Mouse (Mus musculus) CD8-positive naive resting alpha-beta T cell, adult 2 months (primary cell): ENCODE measurements around the gene Dapk3.
"Not testable (repeated sequence)": the region's sequence is repeated elsewhere in the genome, so short reads cannot be mapped to it uniquely, and the experiment has no call there.

Source experiments
- DNase-seq, 2 experiments: peaks; one replicate each; pipeline ENCODE4 v3.0.0; 2022; ENCODE audit warnings: low read depth in 2 of 2, low spot score in 2 of 2

The Dapk3 gene

DNA sequence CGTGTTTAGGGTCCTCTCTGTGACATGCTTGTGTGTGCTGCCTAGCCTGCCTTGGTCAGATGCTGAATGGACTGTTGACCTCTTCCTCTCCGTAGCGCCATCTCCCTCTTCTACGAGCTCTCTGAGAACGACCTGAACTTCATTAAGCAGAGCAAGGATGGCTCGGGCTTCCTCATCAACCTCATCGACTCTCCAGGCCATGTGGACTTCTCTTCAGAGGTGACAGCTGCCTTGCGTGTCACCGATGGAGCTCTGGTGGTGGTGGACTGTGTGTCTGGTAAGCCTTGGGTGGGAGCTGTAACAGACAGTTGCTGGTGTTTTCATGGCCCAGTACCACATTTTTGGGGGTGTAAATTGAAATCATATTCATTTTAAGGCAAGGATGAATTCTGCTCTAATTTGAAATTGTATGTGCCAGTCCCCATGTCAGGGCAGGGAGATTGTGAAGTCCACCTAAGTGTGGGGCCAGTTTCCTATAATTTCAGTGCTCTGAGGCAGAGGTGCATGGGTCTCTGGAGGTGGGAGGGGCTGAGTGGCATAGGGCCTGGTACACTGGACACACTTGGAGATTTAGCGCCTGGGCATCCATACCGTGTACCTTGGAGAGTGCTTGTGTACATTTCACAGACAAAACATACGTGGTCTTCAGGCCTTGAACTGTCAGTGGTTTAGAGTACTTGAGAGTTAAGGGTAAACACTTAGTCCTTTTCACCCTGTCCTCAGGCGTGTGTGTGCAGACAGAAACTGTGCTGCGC, 4.7 kb upstream of the Dapk3 start:
- DNase-seq, result no peak

DNA sequence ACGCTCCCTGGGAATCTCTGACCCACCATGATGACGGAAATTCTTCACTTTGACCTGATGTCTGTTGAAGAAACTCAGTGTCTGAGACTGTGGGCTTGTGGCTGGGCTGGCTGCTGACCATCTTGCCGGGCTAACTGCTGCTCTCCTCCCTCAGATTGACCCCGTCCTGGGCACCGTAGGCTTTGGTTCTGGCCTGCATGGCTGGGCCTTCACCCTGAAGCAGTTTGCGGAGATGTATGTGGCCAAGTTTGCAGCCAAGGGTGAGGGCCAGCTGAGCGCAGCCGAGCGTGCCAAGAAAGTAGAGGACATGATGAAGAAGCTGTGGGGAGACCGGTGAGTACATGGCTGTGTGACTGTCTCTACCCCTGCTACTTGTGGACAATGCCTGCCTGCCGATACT, 3.9 kb upstream of the Dapk3 start:
- no peak for DNase-seq

DNA sequence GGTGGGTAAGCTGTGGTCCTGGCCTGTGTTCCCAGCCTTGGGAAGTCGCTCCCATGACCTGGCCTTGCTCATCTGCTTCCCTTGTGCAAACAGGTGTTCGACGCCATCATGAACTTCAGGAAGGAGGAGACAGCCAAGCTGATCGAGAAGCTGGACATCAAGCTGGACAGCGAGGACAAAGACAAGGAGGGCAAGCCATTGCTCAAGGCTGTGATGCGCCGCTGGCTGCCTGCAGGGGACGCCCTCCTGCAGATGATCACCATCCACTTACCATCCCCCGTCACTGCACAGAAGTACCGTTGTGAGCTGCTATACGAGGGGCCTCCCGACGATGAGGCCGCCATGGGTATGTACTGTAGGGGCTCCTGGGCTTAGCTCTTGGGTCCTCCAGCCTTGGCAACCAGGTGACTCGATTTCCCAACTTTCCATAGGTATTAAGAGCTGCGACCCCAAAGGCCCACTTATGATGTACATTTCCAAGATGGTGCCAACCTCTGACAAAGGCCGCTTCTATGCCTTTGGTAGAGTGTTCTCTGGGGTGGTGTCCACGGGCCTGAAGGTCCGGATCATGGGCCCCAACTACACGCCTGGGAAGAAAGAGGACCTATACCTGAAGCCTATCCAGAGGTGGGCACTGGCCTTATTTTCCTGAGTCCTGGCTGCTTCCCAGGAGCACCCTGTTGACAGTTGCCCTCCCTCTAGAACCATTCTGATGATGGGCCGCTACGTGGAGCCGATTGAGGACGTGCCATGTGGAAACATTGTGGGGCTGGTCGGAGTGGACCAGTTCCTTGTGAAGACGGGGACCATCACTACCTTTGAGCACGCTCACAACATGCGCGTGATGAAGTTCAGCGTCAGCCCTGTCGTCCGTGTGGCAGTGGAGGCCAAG, 3.1 kb upstream of the Dapk3 start:
- no peak for DNase-seq

DNA sequence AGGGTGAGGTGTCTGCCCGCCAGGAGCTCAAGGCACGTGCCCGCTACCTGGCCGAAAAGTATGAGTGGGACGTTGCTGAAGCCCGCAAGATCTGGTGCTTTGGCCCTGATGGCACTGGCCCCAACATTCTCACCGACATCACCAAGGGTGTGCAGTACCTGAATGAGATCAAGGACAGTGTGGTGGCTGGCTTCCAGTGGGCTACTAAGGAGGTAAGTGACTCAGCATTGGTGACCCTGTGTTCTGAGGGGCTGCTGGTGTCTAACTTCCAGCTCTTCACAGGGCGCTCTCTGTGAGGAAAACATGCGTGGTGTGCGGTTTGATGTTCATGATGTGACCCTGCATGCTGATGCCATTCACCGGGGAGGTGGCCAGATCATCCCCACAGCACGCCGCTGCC, 1.9 kb upstream of the Dapk3 start:
- no peak for DNase-seq

DNA sequence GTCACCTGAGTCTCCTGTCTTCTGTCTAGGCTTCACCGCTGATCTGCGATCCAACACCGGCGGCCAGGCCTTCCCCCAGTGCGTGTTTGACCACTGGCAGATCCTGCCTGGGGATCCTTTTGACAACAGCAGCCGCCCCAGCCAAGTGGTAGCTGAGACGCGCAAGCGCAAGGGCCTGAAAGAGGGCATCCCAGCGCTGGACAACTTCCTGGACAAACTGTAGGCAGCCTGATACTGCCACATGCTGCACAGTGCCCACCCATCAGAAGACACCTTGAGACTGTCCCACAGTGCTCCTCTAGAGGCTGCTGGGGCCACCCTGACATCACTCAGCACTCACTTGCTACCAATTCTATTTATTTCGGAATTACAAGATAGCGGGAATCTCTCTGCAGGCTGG, 945 bp upstream of the Dapk3 start:
- not testable (repeated sequence) for DNase-seq

DNA sequence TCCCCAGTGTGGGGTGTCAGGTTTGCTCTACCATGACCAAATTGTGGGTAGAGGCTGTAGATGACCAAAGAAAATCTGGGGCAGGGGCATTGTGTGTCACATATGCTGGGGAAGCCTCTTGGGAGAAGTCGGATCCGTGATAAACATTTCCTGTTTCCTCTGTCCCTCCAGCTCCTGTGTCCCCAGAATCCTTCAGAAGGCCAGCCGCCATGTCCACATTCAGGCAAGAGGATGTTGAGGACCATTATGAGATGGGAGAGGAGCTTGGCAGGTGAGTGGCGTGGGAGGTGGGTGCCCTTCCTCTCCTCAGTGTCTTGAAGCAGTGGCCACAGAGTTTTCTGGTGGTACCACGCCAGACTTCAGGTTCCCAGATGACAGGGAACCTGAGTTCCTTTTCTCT, 1.0 kb downstream of the Dapk3 start, which contains the start of gene 4930442H23Rik:
4930442H23Rik (minus strand) TSS at position 45 of the 400 bp plus-strand sequence.
- no peak for DNase-seq

DNA sequence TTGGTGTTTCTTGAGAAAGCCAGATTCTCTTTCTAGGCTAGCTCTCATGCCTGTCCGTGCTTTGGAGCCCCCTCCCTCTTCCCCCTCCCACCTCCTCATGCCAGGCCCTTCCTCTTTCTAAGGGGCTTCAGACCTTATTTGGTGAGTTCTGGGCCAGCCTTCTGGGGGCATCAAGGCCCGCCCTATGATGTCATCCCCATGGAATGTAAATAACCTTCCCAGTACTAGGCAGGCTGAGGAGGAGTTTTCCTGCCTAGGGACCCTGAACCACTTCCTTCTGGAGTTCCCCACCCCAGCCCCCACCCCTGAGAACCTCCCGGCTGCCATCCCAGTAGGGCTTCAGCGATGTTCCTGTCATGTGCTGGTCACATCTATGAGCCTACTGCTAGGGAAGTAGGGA, 2.0 kb downstream of the Dapk3 start:
- no peak for DNase-seq

DNA sequence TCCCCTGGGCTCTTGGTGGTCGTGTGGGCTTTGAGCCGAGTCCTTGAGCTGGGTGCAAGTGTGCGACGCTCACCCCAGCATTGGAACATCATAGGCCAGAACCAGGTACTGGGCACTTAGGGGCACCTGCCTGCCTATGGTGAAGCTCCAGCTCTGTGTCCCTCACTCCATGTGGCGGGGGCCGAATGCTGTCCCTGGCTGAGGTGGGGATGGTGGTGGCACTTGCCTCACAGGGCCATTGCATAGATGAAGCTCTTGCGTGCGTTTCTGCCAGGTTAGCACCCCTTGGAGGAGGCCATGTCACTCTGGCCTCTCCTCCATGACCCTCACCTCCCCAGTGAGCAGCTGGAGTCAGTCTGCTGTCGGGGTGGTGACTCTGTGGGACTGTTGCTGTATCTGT, 4.4 kb downstream of the Dapk3 start:
- DNase-seq, result no peak

DNA sequence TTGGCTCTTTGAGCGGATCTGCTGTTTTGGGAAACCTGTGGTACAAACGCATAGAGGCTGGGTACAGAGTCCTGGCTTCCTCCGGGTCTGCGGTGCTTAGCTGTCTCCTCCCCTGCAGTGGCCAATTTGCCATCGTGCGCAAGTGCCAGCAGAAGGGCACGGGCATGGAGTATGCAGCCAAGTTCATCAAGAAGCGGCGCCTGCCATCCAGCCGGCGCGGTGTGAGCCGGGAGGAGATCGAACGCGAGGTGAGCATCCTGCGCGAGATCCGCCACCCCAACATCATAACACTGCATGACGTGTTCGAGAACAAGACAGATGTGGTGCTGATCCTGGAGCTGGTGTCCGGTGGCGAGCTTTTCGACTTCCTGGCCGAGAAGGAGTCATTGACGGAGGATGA, 7.0 kb downstream of the Dapk3 start:
- DNase-seq, result no peak

DNA sequence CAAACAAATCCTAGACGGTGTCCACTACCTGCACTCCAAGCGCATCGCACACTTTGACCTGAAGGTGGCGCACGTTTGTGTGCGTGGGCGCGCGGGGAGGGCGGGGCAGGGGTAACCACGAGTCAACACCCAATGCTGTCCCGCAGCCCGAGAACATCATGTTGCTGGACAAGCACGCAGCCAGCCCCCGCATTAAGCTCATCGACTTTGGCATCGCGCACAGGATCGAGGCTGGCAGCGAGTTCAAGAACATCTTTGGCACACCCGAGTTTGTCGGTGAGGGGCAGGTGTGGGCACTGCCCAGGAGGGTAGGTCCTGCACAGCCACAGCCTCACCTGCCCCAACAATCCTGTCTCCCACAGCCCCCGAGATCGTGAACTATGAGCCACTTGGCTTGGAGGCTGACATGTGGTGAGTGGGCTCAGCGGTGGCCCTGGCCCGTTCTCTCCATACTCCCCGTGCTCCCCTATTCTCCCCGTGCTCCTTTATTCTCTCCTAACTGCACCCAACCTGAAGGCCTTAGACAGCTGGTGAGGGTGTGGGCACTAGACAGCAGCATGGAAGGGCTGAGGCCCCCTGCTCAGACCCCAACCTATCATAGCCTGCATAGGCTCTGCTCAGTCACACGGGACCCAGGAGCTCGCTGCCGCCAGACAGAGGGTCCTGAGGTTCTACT, 7.6 kb downstream of the Dapk3 start:
- DNase-seq, result no peak

DNA sequence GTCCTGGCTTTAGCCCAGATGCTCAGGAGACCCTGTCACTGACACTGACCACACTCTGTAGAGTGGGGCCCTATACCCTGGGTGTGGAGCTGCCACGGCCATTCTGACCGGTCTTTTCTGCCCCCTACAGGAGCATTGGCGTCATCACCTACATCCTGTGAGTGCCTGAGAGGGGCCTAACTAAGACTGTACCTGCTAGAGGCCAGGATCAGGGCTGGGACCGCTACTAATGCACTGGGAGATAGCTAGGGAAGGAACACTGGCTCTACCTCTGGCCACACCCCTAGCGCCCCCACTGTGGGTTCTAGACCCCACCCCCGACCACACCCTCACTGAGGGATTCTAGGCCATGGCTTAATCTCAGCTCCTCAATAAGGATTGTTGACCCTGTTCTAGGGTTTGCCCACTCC, 8.1 kb downstream of the Dapk3 start:
- no peak for DNase-seq

DNA sequence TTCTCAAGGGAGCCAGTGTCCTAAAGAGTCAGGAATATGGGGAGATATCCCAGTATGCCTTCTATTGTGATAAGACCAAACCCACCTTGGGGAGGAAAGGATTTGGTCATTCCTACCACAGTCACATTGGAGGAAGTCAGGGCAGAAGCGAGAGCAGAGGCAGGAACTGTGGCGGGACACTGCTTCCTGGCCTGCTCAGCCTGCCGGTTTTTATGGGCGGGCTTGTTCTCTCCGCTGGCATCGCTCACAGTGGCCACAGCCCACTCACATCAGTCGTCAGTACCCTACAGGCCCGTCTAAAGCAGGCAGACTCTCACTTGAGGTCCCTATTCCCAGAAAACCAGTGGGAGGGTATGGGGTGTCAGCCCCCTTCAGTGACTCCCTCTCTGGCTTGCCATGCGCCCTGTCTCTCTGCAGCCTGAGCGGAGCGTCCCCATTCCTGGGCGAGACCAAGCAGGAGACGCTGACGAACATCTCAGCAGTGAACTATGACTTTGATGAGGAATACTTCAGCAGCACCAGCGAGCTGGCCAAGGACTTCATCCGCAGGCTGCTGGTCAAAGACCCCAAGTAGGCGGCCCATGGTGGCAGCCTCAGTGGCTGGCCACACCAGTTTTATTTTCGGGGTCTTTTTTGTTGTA, 8.7 kb downstream of the Dapk3 start:
- no peak for DNase-seq

DNA sequence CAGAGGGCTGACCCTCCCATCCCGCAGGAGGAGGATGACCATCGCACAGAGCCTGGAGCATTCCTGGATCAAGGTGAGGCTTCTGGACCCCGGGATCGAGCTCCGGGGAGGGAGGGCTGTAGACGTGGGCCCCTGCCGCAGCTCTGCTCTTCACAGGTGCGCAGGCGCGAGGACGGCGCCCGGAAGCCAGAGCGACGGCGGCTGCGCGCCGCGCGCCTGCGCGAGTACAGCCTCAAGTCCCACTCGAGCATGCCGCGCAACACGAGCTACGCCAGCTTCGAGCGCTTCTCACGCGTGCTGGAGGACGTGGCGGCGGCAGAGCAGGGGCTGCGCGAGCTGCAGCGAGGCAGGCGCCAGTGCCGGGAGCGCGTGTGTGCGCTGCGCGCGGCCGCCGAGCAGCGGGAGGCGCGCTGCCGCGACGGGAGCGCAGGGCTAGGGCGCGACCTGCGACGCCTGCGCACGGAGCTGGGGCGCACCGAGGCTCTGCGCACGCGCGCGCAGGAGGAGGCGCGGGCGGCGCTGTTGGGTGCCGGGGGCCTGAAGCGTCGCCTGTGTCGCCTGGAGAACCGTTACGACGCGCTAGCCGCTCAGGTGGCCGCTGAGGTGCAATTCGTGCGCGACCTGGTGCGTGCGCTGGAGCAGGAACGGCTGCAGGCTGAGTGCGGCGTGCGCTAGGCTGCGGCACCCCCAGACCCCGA, 9.6 kb downstream of the Dapk3 start:
- peak; percentile 75 to 79 for DNase-seq

DNA sequence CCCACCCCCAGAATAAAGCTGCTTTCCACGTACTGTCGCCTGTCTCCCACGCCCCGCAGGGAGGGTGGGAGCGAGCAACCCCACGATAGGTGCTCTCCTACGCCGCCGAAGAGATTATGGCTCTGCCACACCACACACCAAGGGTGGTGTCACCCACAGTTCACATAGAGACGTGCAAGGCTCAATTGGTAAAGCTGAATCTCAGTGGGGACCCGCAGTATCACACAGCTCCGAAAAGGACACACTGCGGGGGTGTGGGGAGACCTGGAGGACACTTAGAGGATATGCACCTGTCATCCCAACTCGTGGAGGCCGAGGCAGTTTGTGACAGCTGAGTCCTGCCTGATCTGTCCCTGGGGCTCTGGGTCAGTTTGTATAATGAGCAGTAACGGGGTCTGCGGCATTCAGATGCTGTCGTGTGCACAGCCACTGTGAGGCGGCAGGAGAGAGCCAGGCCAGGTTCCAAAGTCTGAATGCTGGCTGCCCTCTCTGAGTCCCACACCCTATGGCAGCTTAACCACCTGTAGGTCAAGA, 10.2 kb downstream of the Dapk3 start:
- DNase-seq, result no peak

DNA sequence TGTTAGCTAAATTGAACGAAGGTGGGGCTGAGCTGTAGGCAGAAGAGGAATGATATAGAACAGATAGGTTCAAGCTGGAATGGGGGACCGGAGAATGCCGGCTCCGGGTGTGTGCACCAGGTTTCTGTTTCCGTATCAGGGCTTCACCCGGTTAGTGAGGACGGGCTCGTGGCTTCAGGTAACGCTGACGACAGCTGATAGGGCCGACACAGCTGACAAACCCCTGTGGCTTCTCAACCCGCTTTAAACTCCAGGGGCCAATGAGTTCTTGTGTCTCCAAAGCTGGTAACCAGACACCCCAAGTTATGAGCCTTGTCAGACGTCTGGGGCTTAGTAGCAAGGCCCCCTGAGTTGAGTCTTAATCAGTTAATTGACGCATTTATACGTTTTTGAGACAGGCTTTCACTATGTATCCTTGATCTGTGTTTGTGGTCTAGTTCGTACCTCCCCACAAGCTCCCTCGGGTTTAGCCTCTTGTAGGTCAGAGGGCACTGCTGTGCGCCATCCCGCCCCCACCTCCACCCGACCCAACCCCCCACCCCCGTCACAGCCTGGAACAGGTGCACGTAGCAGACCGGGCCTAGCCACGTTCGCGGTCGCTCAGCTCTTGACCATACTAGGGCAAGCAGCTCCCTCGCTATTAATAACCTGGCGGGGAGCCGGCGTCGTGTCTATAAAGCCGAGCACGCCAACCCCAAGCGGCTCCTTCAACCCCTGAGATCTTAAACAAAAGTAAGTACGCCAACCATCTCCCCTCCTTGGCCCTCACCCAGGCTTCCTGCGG, 11.4 kb downstream of the Dapk3 start:
- peak in 1 of 2 experiments; percentile 49 for DNase-seq

DNA sequence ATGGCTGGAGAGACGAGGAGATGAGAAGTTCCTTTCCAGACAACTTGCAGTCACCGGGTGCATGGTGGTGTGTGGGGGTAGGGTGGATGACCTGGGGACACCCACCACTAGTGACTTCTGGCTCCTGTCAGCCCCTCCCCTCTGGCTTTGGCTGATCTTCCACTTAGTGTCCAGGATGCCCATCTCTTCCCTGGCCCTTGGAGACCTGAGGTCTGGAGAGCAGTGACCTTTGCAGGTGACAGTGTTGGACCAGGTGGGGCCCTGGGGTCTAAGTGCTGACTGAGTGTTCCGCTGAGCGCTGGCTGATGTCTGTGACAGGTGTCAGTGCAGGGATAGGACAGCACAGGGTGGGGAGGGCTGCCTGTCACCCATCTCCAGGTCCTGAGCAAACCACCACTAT, 12.5 kb downstream of the Dapk3 start:
- no peak for DNase-seq

DNA sequence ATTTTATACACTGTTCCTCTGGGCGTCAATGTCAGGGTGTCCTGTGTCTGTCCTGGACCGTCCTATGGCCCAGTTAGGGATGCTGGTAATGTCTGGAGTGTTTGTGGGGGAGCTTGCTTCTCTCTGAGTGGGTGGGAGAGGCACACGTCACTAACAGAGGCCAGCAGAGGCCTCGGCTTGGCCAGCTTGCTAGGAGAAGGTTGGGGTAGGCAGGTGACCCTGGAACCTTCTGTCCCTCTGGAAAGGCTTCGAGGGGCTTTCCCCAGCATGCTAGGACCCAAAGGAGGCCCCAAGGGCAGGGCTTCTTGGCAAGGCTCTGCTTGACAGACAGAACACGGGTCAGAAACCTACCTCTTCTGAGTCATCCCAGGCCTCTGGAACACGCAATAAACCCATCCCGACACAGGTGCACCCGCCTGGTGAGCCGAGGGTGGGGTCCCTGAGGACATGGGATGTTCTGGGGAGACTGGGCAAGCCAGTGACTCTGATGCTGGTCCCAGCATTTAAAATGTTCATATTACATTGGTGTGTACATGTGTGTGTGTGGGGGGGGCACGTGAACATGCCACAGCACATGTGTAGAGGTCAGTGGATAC, 13.8 kb downstream of the Dapk3 start:
- no peak for DNase-seq

DNA sequence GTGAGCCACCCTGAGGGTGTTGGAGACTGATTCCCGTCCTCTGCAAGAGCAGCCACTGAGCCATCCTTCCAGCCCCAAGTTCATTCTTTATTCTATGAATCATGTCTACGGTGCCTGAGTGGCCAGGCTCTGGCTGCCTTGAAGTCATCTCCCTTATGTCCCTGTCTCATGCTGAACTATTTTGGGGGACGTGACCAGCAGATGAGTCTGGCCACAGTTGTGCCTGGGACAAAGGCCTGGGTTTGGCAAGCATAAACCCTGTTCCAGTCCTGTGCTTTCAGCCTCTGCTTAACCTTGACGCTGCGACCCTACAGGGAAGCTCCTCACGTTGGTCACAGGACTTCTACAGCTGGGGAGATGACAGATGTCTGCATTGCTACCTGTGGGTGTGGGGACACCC, 14.5 kb downstream of the Dapk3 start:
- no peak for DNase-seq

DNA sequence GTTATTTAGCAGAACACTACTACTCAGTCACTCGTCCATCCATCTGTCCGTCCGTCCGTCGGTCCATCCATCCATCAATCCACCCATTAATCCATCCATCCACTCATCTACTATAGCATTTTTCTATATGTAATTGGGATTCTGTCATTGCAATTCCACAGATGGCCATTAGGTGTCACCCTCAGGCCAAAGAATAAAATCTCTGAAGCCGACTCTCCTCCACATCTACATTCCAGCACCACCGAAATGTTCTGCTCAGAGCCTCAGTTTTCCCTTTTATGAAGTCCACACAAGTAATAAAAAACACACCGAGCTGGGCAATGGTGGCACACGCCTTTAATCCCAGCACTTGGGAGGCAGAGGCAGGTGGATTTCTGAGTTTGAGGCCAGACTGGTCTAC, 15.4 kb downstream of the Dapk3 start:
- peak; percentile 68 to 75 for DNase-seq
